Mouse (Mus musculus) liver, embryonic 11.5 days (tissue): ENCODE measurements around the gene Ccdc116. TPM values are rescaled to one million over a fixed set of nuclear protein-coding genes. Genes with fewer than 3 reads are reported as not detected.

Source experiments
- ATAC-seq: fragments of 200-750 bp; cut with Nextera tagmentation; replicated peaks from 2 replicates; pipeline ENCODE4 v1.8.0; 2017; ENCODE audit warnings: moderate number of reproducible peaks, mild to moderate bottlenecking, moderate TSS enrichment, moderate library complexity; ENCODE audit not compliant: low FRiP score
- DNase-seq: peaks from one replicate; pipeline ENCODE4 v3.0.0-alpha.2; 2017; ENCODE audit warnings: low spot score
- H3K27ac ChIP-seq: fragments of 300-500 bp; sonication (generic); 2 replicates; pipeline ENCODE4 v1.5.1; 2014; ENCODE audit warnings: mild to moderate bottlenecking, low read depth, low read length, control low read depth
- H3K27me3 ChIP-seq: fragments of 300-500 bp; sonication (generic); replicated peaks from 2 replicates; pipeline ENCODE4 v1.6.1; 2014; ENCODE audit warnings: low read length, mixed read lengths; ENCODE audit not compliant: control insufficient read depth, insufficient read depth
- H3K36me3 ChIP-seq: fragments of 300-500 bp; sonication (generic); 2 replicates; pipeline ENCODE4 v1.6.1; 2014; ENCODE audit warnings: mild to moderate bottlenecking, low read length, moderate library complexity, mixed read lengths; ENCODE audit not compliant: control insufficient read depth, insufficient read depth
- H3K4me1 ChIP-seq: fragments of 300-500 bp; sonication (generic); replicated peaks from 2 replicates; pipeline ENCODE4 v1.6.1; 2014; ENCODE audit warnings: low read length, mixed read lengths; ENCODE audit not compliant: control insufficient read depth, insufficient read depth
- H3K4me2 ChIP-seq: fragments of 300-500 bp; sonication (generic); 2 replicates; pipeline ENCODE4 v1.6.1; 2014; ENCODE audit warnings: mild to moderate bottlenecking, control low read depth, moderate library complexity
- H3K4me3 ChIP-seq: fragments of 300-500 bp; sonication (generic); 2 replicates; pipeline ENCODE4 v1.5.1; 2014; ENCODE audit warnings: low read depth, low read length, control low read depth
- H3K9ac ChIP-seq: fragments of 300-500 bp; sonication (generic); 2 replicates; pipeline ENCODE4 v1.6.1; 2014; ENCODE audit warnings: low read depth, low read length, control low read depth
- H3K9me3 ChIP-seq: fragments of 300-500 bp; sonication (generic); 2 replicates; pipeline ENCODE4 v1.6.1; 2016; ENCODE audit warnings: low read length, inconsistent platforms, mixed read lengths; ENCODE audit not compliant: control insufficient read depth
- WGBS: fragments of 180-500 bp; shearing (Covaris S2); extraction: QIAGEN DNeasy Blood & Tissue Kit; methylation state at CpG from one replicate; pipeline ENCODE4 v1.1.7; 2014; 5-methylcytosine and 5-hydroxymethylcytosine counted together
- polyA plus RNA-seq: library from polyadenylated mRNA; unstranded; fragments of >200 nt; fragmentation: Nextera tagmentation; extraction: Ambion mirVana; gene quantifications from 2 replicates; pipeline ENCODE4 v1.2.1, GENCODE M21; 2014

Ccdc116 gene
- polyA plus RNA-seq, 1 experiment from 2014 or later = 2.4 TPM

DNA sequence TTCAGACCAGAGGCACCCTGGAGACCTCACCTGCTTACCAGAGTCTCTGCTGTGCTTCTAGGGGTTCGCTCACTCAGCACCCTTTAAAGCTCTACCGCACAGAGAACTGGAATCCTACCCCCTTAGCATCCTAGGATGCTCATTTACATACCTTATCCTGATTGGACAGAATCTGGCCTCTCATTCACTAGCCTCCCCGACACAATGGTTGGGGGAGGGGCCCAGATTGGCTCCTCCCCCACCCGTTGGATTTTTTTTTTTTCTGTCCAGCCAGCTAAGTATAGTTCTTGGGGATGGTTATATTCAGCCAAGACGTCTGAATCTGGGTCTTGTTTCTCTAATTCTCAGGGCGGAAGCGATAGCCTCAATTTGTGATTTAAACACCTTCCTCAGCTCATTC lies 2.7 kb downstream of the Ccdc116 start, which contains the start of gene Ydjc:
Gene Ydjc, plus strand, starts transcription at position 283 of the 400 bp plus-strand sequence.
- Histone ChIP-seq H3K9ac (no peak within 1 kb of the TSS), H3K9me3 (no peaks in the 10 kb centered on the region), H3K36me3 (no peaks in the 10 kb centered on the region), H3K4me3 (no peak within 1 kb of the TSS), H3K4me2 (no peak within 1 kb of the TSS), H3K27me3 (no peaks in the 10 kb centered on the region), H3K27ac (no peak within 1 kb of the TSS), H3K4me1 (peaks cover 10% of the 10 kb centered on the region)
- DNase-seq (peak; percentile 44), ATAC-seq (0 out of 2 replicates have a peak, but pooled peaks have one; percentile 39)
- 26% methylated on average over 7 of the region's 7 CpGs for WGBS

DNA sequence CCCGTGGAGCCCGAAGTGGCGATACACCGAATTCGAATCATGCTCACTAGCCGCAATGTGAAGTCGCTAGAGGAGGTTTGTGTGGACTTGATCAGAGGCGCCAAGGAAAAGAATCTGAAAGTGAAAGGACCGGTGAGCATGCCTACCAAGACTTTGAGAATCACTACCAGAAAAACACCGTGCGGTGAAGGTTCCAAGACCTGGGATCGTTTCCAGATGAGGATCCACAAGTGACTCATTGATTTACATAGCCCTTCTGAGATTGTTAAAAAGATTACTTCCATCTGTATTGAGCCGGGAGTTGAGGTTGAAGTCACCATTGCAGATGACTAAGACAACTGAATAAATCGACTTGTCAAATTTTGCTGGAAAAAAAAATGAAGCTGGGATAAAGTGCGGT lies 9.7 kb downstream of the Ccdc116 start:
- 82% methylated on average over 15 of the region's 15 CpGs for WGBS
- Histone ChIP-seq H3K9me3 (no peaks in the 10 kb centered on the region), H3K4me1 (peaks cover 4% of the 10 kb centered on the region; the same call in 1 of the 2 replicates), H3K9ac (no peak overlapping the region), H3K27ac (no peak overlapping the region), H3K27me3 (no peaks in the 10 kb centered on the region), H3K36me3 (no peaks in the 10 kb centered on the region), H3K4me3 (no peak overlapping the region), H3K4me2 (no peak overlapping the region)
- no peak for ATAC-seq
- DNase-seq = no peak

DNA sequence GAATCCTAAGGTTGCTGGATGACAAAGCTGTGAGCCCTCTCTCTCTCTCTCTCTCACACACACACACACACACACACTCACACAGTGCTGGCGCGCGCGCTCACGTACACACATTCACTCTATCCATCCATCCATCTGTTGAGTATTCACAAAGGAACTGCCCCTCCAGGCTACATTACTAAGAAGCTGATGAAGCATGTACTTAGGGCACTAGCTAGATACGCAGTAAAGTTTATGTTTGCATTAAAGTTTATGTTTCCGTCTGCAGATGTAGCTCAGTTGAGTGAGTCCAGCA lies 14.2 kb downstream of the Ccdc116 start:
- 49% methylated on average over 7 of the region's 7 CpGs for WGBS
- Histone ChIP-seq H3K27me3 (no peaks in the 10 kb centered on the region), H3K36me3 (no peaks in the 10 kb centered on the region), H3K4me3 (peak overlapping the region; percentile 76), H3K4me1 (peaks cover 11% of the 10 kb centered on the region; the same call in 1 of the 2 replicates), H3K27ac (peak overlapping the region; percentile 52), H3K9ac (peak overlapping the region; percentile 74), H3K9me3 (no peaks in the 10 kb centered on the region), H3K4me2 (peak overlapping the region; percentile 92)
- ATAC-seq (no peak), DNase-seq (no peak)

DNA sequence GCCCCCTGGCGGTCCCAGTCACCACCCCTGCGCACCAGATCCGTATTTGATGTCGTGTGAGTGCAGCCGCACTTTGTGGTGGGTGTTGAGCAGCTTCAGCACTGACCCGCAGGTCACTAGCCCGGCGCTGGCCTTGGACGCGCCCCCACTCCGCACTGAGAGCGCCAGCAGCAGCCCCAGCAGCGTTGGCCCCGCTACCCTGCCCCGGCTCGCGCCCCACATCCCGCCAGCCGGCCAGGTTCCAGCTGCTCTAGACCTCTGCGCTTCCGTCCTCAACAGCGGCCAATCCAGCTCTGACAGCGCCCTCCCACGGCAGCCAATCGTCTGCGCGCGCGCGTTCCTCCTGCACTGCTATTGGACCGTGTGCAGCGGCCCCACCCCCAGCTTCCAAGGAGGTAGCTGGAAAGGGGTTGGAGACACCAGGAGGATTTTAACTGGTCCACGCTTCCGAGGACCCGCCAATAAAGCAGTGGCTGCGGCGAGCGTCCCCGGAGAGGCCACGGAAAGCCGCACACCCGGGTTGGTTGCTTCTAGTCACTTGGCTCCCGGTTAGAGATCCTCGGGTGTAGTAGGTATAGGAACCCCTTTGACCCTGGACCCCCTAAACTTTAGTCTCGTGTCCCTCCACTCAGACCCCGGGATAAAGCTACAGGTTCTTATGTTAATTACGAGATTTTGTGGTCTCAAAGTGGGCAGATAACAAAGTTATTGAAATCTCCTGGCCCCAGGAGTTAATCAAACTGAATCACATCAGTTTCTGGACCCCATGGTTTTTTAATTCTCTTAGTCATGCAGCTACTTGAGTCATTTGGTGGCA lies 14.7 kb downstream of the Ccdc116 start, which contains the start of gene Sdf2l1:
Gene Sdf2l1, minus strand, starts transcription at position 295 of the 817 bp plus-strand sequence.
- peaks cover 11% of the 10 kb centered on the region; the same call in 1 of the 2 replicates for H3K4me1 ChIP-seq
- H3K27ac ChIP-seq = peak within 1 kb of the TSS; percentile 59
- DNase-seq = peak; percentile 99
- H3K27me3 ChIP-seq = no peaks in the 10 kb centered on the region
- peak within 1 kb of the TSS; percentile 76 for H3K4me3 ChIP-seq
- peak within 1 kb of the TSS; percentile 78 for H3K9ac ChIP-seq
- no peaks in the 10 kb centered on the region for H3K9me3 ChIP-seq
- peak; percentile 97 for ATAC-seq
- no peaks in the 10 kb centered on the region for H3K36me3 ChIP-seq
- peak within 1 kb of the TSS; percentile 92 for H3K4me2 ChIP-seq
- WGBS = under 1% methylated on average over 47 of the region's 47 CpGs

DNA sequence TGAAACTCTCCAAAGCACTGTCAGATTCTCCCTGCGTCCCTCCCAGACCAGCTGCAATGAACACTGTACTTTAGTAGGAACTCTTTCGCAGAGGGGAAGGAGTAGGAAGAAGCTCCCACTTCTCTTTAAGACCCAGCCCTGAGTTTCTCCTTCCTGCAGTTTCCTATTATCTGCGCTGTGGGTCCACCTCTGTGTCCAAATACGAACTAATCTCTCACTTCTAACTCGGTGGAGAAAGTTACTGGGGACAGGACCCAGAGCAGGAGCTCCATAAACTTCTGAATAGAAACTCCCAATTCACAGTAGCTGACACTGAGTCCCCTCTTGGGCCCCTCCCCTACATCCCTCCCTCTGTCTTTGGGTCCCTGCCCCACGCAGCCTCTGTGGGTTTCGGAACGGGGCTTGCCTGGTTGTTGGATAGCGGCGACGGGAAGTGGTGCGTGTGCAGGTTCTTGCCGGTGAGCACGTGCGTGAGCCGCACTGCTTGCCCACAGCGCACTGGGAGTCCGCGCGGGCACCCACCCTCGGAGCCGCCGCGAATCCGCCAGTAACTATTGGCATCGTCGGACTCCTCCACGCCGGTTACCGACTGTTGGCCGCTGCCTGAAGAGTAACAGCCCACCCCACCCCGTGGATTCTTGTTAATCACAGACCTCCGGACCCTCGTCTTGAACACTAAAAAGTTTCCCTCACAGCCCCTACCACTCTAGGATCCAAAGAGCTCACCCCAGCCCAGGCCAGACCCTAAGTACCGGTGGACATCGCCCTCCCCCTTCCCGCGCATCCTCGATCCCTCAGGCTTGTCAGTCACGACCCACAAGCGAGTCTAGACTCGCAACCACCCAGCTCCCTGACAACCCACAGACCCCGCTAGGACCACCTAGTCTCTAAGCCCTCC lies 15.6 kb downstream of the Ccdc116 start:
- peak overlapping the region; percentile 76 for H3K4me3 ChIP-seq
- DNase-seq (peak; percentile 60), ATAC-seq (peak; percentile 1; the same call in 1 of the 2 replicates)
- H3K27ac ChIP-seq = peak overlapping the region; percentile 59
- peak overlapping the region; percentile 92 for H3K4me2 ChIP-seq
- no peaks in the 10 kb centered on the region for H3K36me3 ChIP-seq
- H3K4me1 ChIP-seq = peaks cover 11% of the 10 kb centered on the region; the same call in 1 of the 2 replicates
- no peaks in the 10 kb centered on the region for H3K27me3 ChIP-seq
- WGBS = 3% methylated on average over 43 of the region's 43 CpGs
- H3K9ac ChIP-seq = peak overlapping the region; percentile 78
- no peaks in the 10 kb centered on the region for H3K9me3 ChIP-seq

DNA sequence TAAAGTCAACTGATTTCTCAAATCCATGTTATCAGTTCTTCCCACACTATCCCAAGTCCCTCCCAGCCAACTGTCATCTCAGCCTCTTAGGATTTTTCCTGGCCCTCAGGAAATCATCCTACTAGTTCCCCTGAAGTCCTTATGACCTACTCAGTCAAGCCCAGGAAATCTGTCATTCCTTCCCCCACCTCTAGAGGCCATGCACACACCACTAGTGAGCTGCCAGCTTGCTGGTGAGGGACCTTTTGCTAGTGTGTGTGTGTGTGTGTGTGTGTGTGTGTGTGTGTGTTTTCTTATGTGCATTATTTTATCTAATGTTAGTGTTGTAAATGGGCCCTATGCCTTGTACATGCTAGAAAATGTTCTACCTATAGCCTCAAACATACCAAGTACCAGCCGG lies 19.7 kb downstream of the Ccdc116 start:
- H3K36me3 ChIP-seq = peaks cover 7% of the 10 kb centered on the region; the same call in 1 of the 2 replicates
- H3K4me2 ChIP-seq = no peak overlapping the region
- H3K4me1 ChIP-seq = peaks cover 18% of the 10 kb centered on the region
- H3K4me3 ChIP-seq = no peak overlapping the region
- 76% methylated on average over 1 of the region's 1 CpGs for WGBS
- H3K27ac ChIP-seq = no peak overlapping the region
- DNase-seq (no peak), ATAC-seq (no peak)
- H3K9ac ChIP-seq = no peak overlapping the region
- no peaks in the 10 kb centered on the region for H3K27me3 ChIP-seq
- no peaks in the 10 kb centered on the region for H3K9me3 ChIP-seq

DNA sequence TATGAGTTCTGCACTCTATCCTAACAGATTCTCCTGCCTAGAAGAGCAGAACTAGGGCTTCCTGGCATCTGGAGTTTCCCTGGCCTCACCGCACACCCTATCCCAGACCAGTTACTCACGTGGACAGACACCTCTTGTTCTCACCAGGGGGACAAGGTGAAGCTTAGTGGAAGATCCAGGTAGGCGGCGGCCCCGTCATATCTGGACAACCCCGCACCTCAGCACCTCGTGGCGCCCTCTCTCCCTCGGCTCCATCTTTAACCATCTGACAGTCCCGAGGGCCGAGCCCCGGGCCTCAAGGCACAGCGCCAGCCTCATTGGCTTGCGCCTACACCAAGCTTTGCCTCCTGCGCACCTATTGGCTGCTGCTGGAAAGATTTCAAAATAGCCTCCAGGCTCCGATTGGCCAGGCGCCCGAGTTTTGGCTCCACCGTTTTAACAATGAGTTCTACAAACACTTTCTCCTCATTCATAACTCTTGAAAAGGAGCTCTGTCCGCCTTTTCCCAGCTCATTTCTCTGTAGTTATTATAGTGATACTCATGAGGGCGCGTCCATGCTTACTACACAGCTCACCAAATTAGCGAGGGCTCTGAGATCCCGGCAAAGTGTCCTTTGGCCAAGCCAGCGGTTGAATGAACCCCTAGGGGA lies 22.0 kb downstream of the Ccdc116 start, which contains the start of gene 2610318N02Rik:
Gene 2610318N02Rik, minus strand, starts transcription at position 297 of the 650 bp plus-strand sequence.
- peak; percentile 84 for DNase-seq
- peak; percentile 98 for ATAC-seq
- Histone ChIP-seq H3K36me3 (peaks cover 20% of the 10 kb centered on the region), H3K4me2 (peak within 1 kb of the TSS; percentile 86), H3K4me1 (peaks cover 13% of the 10 kb centered on the region), H3K27ac (peak within 1 kb of the TSS; percentile 65), H3K9me3 (no peaks in the 10 kb centered on the region), H3K27me3 (no peaks in the 10 kb centered on the region), H3K4me3 (peak within 1 kb of the TSS; percentile 69), H3K9ac (peak within 1 kb of the TSS; percentile 80)
- WGBS = under 1% methylated on average over 25 of the region's 25 CpGs
